9 mouse cellular contexts compared by ENCODE assay signal in the genomic region with DNA sequence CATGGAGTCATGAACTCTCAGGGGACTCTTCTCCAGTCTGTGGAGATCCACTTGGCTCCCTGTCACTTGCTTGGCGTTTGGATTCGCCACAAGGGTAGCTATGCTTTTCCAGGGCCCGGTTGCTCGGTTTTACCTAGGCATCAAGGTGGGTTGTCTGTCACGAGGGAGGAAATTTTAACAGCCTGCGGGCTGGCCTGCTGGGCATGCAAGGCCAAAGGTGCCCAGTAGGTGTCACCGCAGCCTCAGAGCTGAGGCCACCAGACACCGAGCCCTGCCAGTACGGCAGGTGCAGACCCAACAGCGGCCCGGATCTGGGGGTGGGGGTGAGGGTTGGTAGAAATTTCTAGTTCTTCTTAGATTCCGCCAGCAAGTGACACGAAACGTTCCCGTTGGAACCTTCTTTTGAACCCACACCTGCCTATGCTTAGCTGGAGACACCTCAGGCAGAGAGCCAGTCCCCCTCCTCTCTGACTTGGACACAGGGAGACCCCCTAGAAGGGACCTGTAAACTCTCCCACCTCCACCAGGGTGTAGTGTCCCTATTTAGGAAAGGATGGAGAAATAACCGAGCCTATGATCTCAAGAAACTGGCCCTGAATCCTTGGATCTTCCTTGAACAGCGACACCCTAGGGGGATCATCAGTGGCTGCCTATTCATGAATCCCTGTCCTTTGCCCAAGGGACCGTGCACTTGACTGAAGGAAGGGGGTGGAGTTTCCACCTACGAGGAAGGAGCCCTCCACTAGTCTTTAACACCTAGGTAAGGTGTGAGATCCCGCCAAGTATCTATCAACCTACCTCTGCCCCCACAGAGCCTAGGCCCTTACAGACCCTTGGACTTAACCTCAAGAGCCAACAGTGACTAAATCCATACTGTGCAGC. TPM values are rescaled to one million over a fixed set of nuclear protein-coding genes. Genes with fewer than 3 reads are reported as not detected.
DNase-seq lines count a peak whose midpoint lies in the region; ATAC-seq and TF ChIP-seq lines count a peak whose summit lies in the region.
"Had no signal": no experiment of that assay in that cellular context is flagged by ENCODE, and none has a peak within 500 bp of the region (broad histone marks: within the 10 kb centered on the region; RNA-seq: fewer than 3 reads in every experiment).

No protein-coding gene starts in this region.

- peak; percentile 42 for DNase-seq in CD4-positive helper T cell, adult 2 months (ENCODE audit: low read depth, low spot score)
- DNase-seq in adrenal gland, postnatal 10 days: peak; percentile 81
- DNase-seq in embryonic facial prominence, embryonic 14.5 days (ENCODE audit: low spot score): no peak
- peak; percentile 51 for DNase-seq in kidney, postnatal 0 days (ENCODE audit: low spot score)
- DNase-seq in urinary bladder, adult 2 months (ENCODE audit: low spot score): peak; percentile 63

- H3K27me3 ChIP-seq in embryonic facial prominence, embryonic 14.5 days (replicated peaks; ENCODE audit: control insufficient read depth, insufficient read depth, low read length): peaks cover 96% of the 10 kb centered on the region
- peaks cover 100% of the 10 kb centered on the region for H3K27me3 ChIP-seq in heart, embryonic 14.5 days (ENCODE audit: control insufficient read depth, insufficient read depth, low read length)
- peaks cover 67% of the 10 kb centered on the region for H3K27me3 ChIP-seq in kidney, postnatal 0 days (ENCODE audit: insufficient read depth, low read length)
- H3K27me3 ChIP-seq in liver, embryonic 15.5 days: peaks cover 93% of the 10 kb centered on the region
- peaks cover 93% of the 10 kb centered on the region for H3K27me3 ChIP-seq in neural tube, embryonic 12.5 days (replicated peaks)

- H3K36me3 ChIP-seq in embryonic facial prominence, embryonic 14.5 days (ENCODE audit: control insufficient read depth, insufficient read depth, low read length): no peaks in the 10 kb centered on the region
- no peaks in the 10 kb centered on the region for H3K36me3 ChIP-seq in heart, embryonic 14.5 days (ENCODE audit: control insufficient read depth, insufficient read depth, low read length)
- no peaks in the 10 kb centered on the region for H3K36me3 ChIP-seq in kidney, postnatal 0 days (ENCODE audit: insufficient read depth, low read length)
- H3K36me3 ChIP-seq in liver, embryonic 15.5 days (replicated peaks): no peaks in the 10 kb centered on the region
- no peaks in the 10 kb centered on the region for H3K36me3 ChIP-seq in neural tube, embryonic 12.5 days
- H3K36me3 ChIP-seq: embryonic facial prominence, embryonic 12.5 days had no signal

- ATAC-seq in embryonic facial prominence, embryonic 14.5 days (ENCODE audit: low read depth): no peak; the same call in 1 of the 2 replicates
- no peak for ATAC-seq in heart, embryonic 14.5 days (ENCODE audit: insufficient number of reproducible peaks, insufficient read depth, low FRiP score, low read depth)
- peak; percentile 48; the same call in 1 of the 2 replicates for ATAC-seq in kidney, postnatal 0 days (replicated peaks; ENCODE audit: low FRiP score, low read depth)
- ATAC-seq in liver, embryonic 15.5 days (ENCODE audit: insufficient read depth): 0 out of 2 replicates have a peak, but pooled peaks have one; percentile 1
- peak; percentile 59; the same call in 1 of the 2 replicates for ATAC-seq in neural tube, embryonic 12.5 days (ENCODE audit: low FRiP score, low read depth)

- 7% methylated on average over 20 of the region's 20 CpGs for WGBS in embryonic facial prominence, embryonic 14.5 days
- 3% methylated on average over 20 of the region's 20 CpGs for WGBS in heart, embryonic 14.5 days
- 2% methylated on average over 20 of the region's 20 CpGs for WGBS in kidney, postnatal 0 days
- WGBS in liver, embryonic 15.5 days (ENCODE audit: insufficient replicate concordance): 3% methylated on average over 20 of the region's 20 CpGs
- WGBS in neural tube, embryonic 12.5 days: 2% methylated on average over 20 of the region's 20 CpGs

- H3K27ac ChIP-seq in embryonic facial prominence, embryonic 14.5 days (replicated peaks; ENCODE audit: low read depth, low read length): no peak overlapping the region
- no peak overlapping the region for H3K27ac ChIP-seq in heart, embryonic 14.5 days (replicated peaks in 1 of 2; ENCODE audit: control insufficient read depth in 1 of 2, insufficient read depth in 1 of 2, low read depth in 2 of 2, low read length in 2 of 2)
- H3K27ac ChIP-seq in kidney, postnatal 0 days: peak overlapping the region; percentile 31; the same call in 1 of the 2 replicates
- no peak overlapping the region for H3K27ac ChIP-seq in liver, embryonic 15.5 days (replicated peaks)
- no peak overlapping the region for H3K27ac ChIP-seq in neural tube, embryonic 12.5 days
- H3K27ac ChIP-seq: embryonic facial prominence, embryonic 12.5 days had no signal

- peaks cover 4% of the 10 kb centered on the region; the same call in 1 of the 2 replicates for H3K4me1 ChIP-seq in embryonic facial prominence, embryonic 14.5 days (ENCODE audit: control insufficient read depth, insufficient read depth, low read length)
- peaks cover 3 to 27% of the 10 kb centered on the region in 2 experiments; a peak in 3 of 4 replicates for H3K4me1 ChIP-seq in heart, embryonic 14.5 days (ENCODE audit: control insufficient read depth in 2 of 2, insufficient read depth in 2 of 2, low read length in 2 of 2)
- H3K4me1 ChIP-seq in kidney, postnatal 0 days (replicated peaks; ENCODE audit: insufficient read depth, low read length): peaks cover 17% of the 10 kb centered on the region; the same call in 1 of the 2 replicates
- peaks cover 8% of the 10 kb centered on the region for H3K4me1 ChIP-seq in liver, embryonic 15.5 days (replicated peaks)
- peaks cover 30% of the 10 kb centered on the region for H3K4me1 ChIP-seq in neural tube, embryonic 12.5 days

- H3K4me3 ChIP-seq in embryonic facial prominence, embryonic 14.5 days (ENCODE audit: low read depth, low read length): peak overlapping the region; percentile 43; the same call in 1 of the 2 replicates
- peak overlapping the region in 1 of 2 experiments; percentile 45; a peak in 2 of 4 replicates for H3K4me3 ChIP-seq in heart, embryonic 14.5 days (ENCODE audit: control insufficient read depth in 1 of 2, insufficient read depth in 1 of 2, low read depth in 1 of 2, low read length in 2 of 2)
- peak overlapping the region; percentile 42; the same call in 1 of the 2 replicates for H3K4me3 ChIP-seq in kidney, postnatal 0 days (replicated peaks; ENCODE audit: low read depth, low read length)
- H3K4me3 ChIP-seq in liver, embryonic 15.5 days (replicated peaks): peak overlapping the region; percentile 53
- no peak overlapping the region for H3K4me3 ChIP-seq in neural tube, embryonic 12.5 days

- TF ChIP-seq CTCF in kidney, postnatal 0 days (IDR thresholded peaks at IDR 0.05; ENCODE audit: low read depth): peak; percentile 81

- no peak overlapping the region for H3K9ac ChIP-seq in embryonic facial prominence, embryonic 14.5 days (ENCODE audit: low read depth, low read length)
- no peak overlapping the region for H3K9ac ChIP-seq in heart, embryonic 14.5 days (ENCODE audit: low read length)
- no peak overlapping the region for H3K9ac ChIP-seq in kidney, postnatal 0 days (ENCODE audit: low read depth, low read length)
- no peak overlapping the region for H3K9ac ChIP-seq in liver, embryonic 15.5 days
- no peak overlapping the region for H3K9ac ChIP-seq in neural tube, embryonic 12.5 days
- H3K9ac ChIP-seq: embryonic facial prominence, embryonic 12.5 days had no signal

- H3K9me3 ChIP-seq in embryonic facial prominence, embryonic 14.5 days (ENCODE audit: control insufficient read depth, low read length): no peaks in the 10 kb centered on the region
- no peaks in the 10 kb centered on the region for H3K9me3 ChIP-seq in heart, embryonic 14.5 days (ENCODE audit: control insufficient read depth, low read length)
- H3K9me3 ChIP-seq in kidney, postnatal 0 days (replicated peaks; ENCODE audit: low read length): no peaks in the 10 kb centered on the region
- H3K9me3 ChIP-seq in liver, embryonic 15.5 days (replicated peaks): no peaks in the 10 kb centered on the region
- no peaks in the 10 kb centered on the region for H3K9me3 ChIP-seq in neural tube, embryonic 12.5 days
- H3K9me3 ChIP-seq: embryonic facial prominence, embryonic 12.5 days had no signal

- H3K4me2 ChIP-seq in embryonic facial prominence, embryonic 14.5 days (ENCODE audit: low read depth, low read length): peak overlapping the region; percentile 71; the same call in 1 of the 2 replicates
- H3K4me2 ChIP-seq in heart, embryonic 14.5 days (ENCODE audit: low read length): peak overlapping the region; percentile 62
- peak overlapping the region; percentile 63 for H3K4me2 ChIP-seq in kidney, postnatal 0 days (ENCODE audit: low read length)
- peak overlapping the region; percentile 48 for H3K4me2 ChIP-seq in liver, embryonic 15.5 days
- H3K4me2 ChIP-seq in neural tube, embryonic 12.5 days (replicated peaks): peak overlapping the region; percentile 58

RNA-seq across cellular contexts. Expression of a gene that starts 2.4 kb away (rescaled TPM):
- under 1 TPM; 0.18 to 0.48 TPM for total RNA-seq in adrenal gland, postnatal 10 days (2021)
- 2.0 and 2.2 TPM in 2 replicates for polyA plus RNA-seq in embryonic facial prominence, embryonic 14.5 days (2014; fragmentation: Nextera tagmentation; extraction: Ambion mirVana)
- polyA plus RNA-seq in heart, embryonic 14.5 days (2014; fragmentation: Nextera tagmentation; extraction: Ambion mirVana): 0.14 TPM in 1 of 2 replicates, not detected in the other
- 6.3 and 6.9 TPM in 2 replicates for polyA plus RNA-seq in kidney, postnatal 0 days (2015; fragmentation: Nextera tagmentation; extraction: Ambion mirVana)
- polyA plus RNA-seq in liver, embryonic 15.5 days (2015; fragmentation: Nextera tagmentation; extraction: Ambion mirVana): 2.4 and 3.1 TPM in 2 replicates
- 0.24 and 0.28 TPM in 2 replicates for polyA plus RNA-seq in neural tube, embryonic 12.5 days (2016; fragmentation: Nextera tagmentation; extraction: Ambion mirVana)
- 0.16 and 0.21 TPM in 2 replicates for polyA plus RNA-seq in urinary bladder, adult 2 months (2012; rRNA removed)

RNA-seq across cellular contexts. Expression of a gene that starts 13.6 kb away (rescaled TPM):
- not detected for total RNA-seq in adrenal gland, postnatal 10 days (2021)
- 0.25 and 1.2 TPM in 2 replicates for polyA plus RNA-seq in embryonic facial prominence, embryonic 14.5 days (2014; fragmentation: Nextera tagmentation; extraction: Ambion mirVana)
- not detected in 2 replicates for polyA plus RNA-seq in heart, embryonic 14.5 days (2014; fragmentation: Nextera tagmentation; extraction: Ambion mirVana)
- polyA plus RNA-seq in kidney, postnatal 0 days (2015; fragmentation: Nextera tagmentation; extraction: Ambion mirVana): 0.08 TPM in 2 replicates
- not detected in 2 replicates for polyA plus RNA-seq in liver, embryonic 15.5 days (2015; fragmentation: Nextera tagmentation; extraction: Ambion mirVana)
- 0.08 TPM in 1 of 2 replicates, not detected in the other for polyA plus RNA-seq in neural tube, embryonic 12.5 days (2016; fragmentation: Nextera tagmentation; extraction: Ambion mirVana)
- polyA plus RNA-seq in urinary bladder, adult 2 months (2012; rRNA removed): 0.01 TPM in 1 of 2 replicates, not detected in the other

RNA-seq across cellular contexts. Expression of a gene that starts 56.1 kb away (rescaled TPM):
- total RNA-seq in adrenal gland, postnatal 10 days (2021): 1 to 10 TPM in 1 of 2 experiments, under 1 TPM in 1; 0.51 to 1.1 TPM
- polyA plus RNA-seq in embryonic facial prominence, embryonic 14.5 days (2014; fragmentation: Nextera tagmentation; extraction: Ambion mirVana): not detected in 2 replicates
- polyA plus RNA-seq in heart, embryonic 14.5 days (2014; fragmentation: Nextera tagmentation; extraction: Ambion mirVana): not detected in 2 replicates
- polyA plus RNA-seq in kidney, postnatal 0 days (2015; fragmentation: Nextera tagmentation; extraction: Ambion mirVana): not detected in 2 replicates
- polyA plus RNA-seq in liver, embryonic 15.5 days (2015; fragmentation: Nextera tagmentation; extraction: Ambion mirVana): not detected in 2 replicates
- not detected in 2 replicates for polyA plus RNA-seq in neural tube, embryonic 12.5 days (2016; fragmentation: Nextera tagmentation; extraction: Ambion mirVana)
- not detected in 2 replicates for polyA plus RNA-seq in urinary bladder, adult 2 months (2012; rRNA removed)

Comparison
In these comparisons a context has a peak if more than half of its experiments do, and no peak if none do; other contexts are left out.
1. ATAC-seq: peak in kidney, postnatal 0 days (single experiment), liver, embryonic 15.5 days (single experiment) and neural tube, embryonic 12.5 days (single experiment); none in embryonic facial prominence, embryonic 14.5 days (single experiment) and heart, embryonic 14.5 days (single experiment).
2. Peak in every context shown above with its lines, with median percentiles within 50 percentile points of each other: H3K4me2 ChIP-seq.